Comparison of ENCODE assay signal across 8 mouse cellular contexts in genomic region chr6:31938216-31938814, GRCm38 (mm10).
DNase-seq lines count a peak whose midpoint lies in the region; ATAC-seq and TF ChIP-seq lines count a peak whose summit lies in the region.

No protein-coding gene starts in this region.

- TF ChIP-seq POLR2A in liver, adult 2 months (IDR thresholded peaks at IDR 0.05; ENCODE audit: extremely low read depth, insufficient read depth, low read length), result no peak

- peak; percentile 30; the same call in 1 of the 2 replicates for ATAC-seq in embryonic facial prominence, embryonic 12.5 days (ENCODE audit: insufficient number of reproducible peaks, insufficient read depth, low FRiP score, low TSS enrichment)
- peak; percentile 47; the same call in 1 of the 2 replicates for ATAC-seq in kidney, embryonic 16.5 days (ENCODE audit: low FRiP score, low TSS enrichment)
- no peak; the same call in 1 of the 2 replicates for ATAC-seq in stomach, embryonic 14.5 days (ENCODE audit: insufficient number of reproducible peaks, insufficient read depth, low FRiP score, low read depth)

- H3K27ac ChIP-seq in embryonic facial prominence, embryonic 12.5 days, result no peak overlapping the region
- no peak overlapping the region for H3K27ac ChIP-seq in heart, embryonic 10.5 days
- no peak overlapping the region for H3K27ac ChIP-seq in kidney, embryonic 16.5 days (ENCODE audit: low read length)
- H3K27ac ChIP-seq in liver, adult 2 months (replicated peaks; ENCODE audit: insufficient read depth, low read depth, low read length), result no peak overlapping the region
- H3K27ac ChIP-seq in stomach, embryonic 14.5 days (ENCODE audit: low read length), result no peak overlapping the region

- TF ChIP-seq CTCF in liver, adult 2 months (IDR thresholded peaks at IDR 0.05; ENCODE audit: low read depth, low read length), result peak; percentile 87

- no peaks in the 10 kb centered on the region for H3K36me3 ChIP-seq in embryonic facial prominence, embryonic 12.5 days
- no peaks in the 10 kb centered on the region for H3K36me3 ChIP-seq in heart, embryonic 10.5 days
- no peaks in the 10 kb centered on the region for H3K36me3 ChIP-seq in kidney, embryonic 16.5 days (ENCODE audit: insufficient read depth, low read length)
- no peaks in the 10 kb centered on the region for H3K36me3 ChIP-seq in liver, adult 2 months (ENCODE audit: control insufficient read depth, insufficient read depth, low read length)
- no peaks in the 10 kb centered on the region for H3K36me3 ChIP-seq in stomach, embryonic 14.5 days (ENCODE audit: control insufficient read depth, insufficient read depth, low read length)

- H3K4me1 ChIP-seq in embryonic facial prominence, embryonic 12.5 days, result 0 out of 2 replicates have a peak, but pooled peaks cover 4% of the 10 kb centered on the region
- 0 out of 2 replicates have a peak, but pooled peaks cover 6% of the 10 kb centered on the region for H3K4me1 ChIP-seq in heart, embryonic 10.5 days
- peaks cover 7% of the 10 kb centered on the region for H3K4me1 ChIP-seq in kidney, embryonic 16.5 days (ENCODE audit: insufficient read depth, low read length)
- H3K4me1 ChIP-seq in liver, adult 2 months (ENCODE audit: control insufficient read depth, insufficient read depth, low read length), result peaks cover 2% of the 10 kb centered on the region
- no peaks in the 10 kb centered on the region for H3K4me1 ChIP-seq in stomach, embryonic 14.5 days (ENCODE audit: control insufficient read depth, insufficient read depth, low read length)

- H3K9ac ChIP-seq in embryonic facial prominence, embryonic 12.5 days, result no peak overlapping the region
- peak overlapping the region; percentile 53; the same call in 1 of the 2 replicates for H3K9ac ChIP-seq in kidney, embryonic 16.5 days (replicated peaks; ENCODE audit: low read length)
- H3K9ac ChIP-seq in liver, adult 2 months (ENCODE audit: low read depth, low read length), result no peak overlapping the region
- no peak overlapping the region for H3K9ac ChIP-seq in stomach, embryonic 14.5 days (replicated peaks; ENCODE audit: low read depth, low read length)

- H3K9me3 ChIP-seq in embryonic facial prominence, embryonic 12.5 days, result no peaks in the 10 kb centered on the region
- no peaks in the 10 kb centered on the region for H3K9me3 ChIP-seq in heart, embryonic 10.5 days
- H3K9me3 ChIP-seq in kidney, embryonic 16.5 days (ENCODE audit: low read length), result no peaks in the 10 kb centered on the region
- no peaks in the 10 kb centered on the region for H3K9me3 ChIP-seq in stomach, embryonic 14.5 days (ENCODE audit: control insufficient read depth, low read depth, low read length)

- DNase-seq in 3134 (ENCODE audit: extremely low read depth, insufficient read length, low spot score), result peak; percentile 13
- DNase-seq in adrenal gland, postnatal 36 days, result peak; percentile 81 to 83
- peak; percentile 86 for DNase-seq in heart, embryonic 10.5 days (ENCODE audit: low spot score)
- DNase-seq in liver, adult 2 months (ENCODE audit: extremely low read depth, low read depth, low spot score), result peak; percentile 28
- peak; percentile 61 for DNase-seq in naive thymus-derived CD4-positive, alpha-beta T cell, adult 2 months (ENCODE audit: low read depth)

- H3K4me2 ChIP-seq in embryonic facial prominence, embryonic 12.5 days (replicated peaks), result peak overlapping the region; percentile 58
- H3K4me2 ChIP-seq in kidney, embryonic 16.5 days (replicated peaks; ENCODE audit: low read depth, low read length), result peak overlapping the region; percentile 78
- H3K4me2 ChIP-seq in stomach, embryonic 14.5 days (replicated peaks; ENCODE audit: low read depth, low read length), result peak overlapping the region; percentile 53

- peaks cover 6% of the 10 kb centered on the region; the same call in 1 of the 2 replicates for H3K27me3 ChIP-seq in embryonic facial prominence, embryonic 12.5 days
- H3K27me3 ChIP-seq in heart, embryonic 10.5 days (ENCODE audit: insufficient read depth, poor library complexity, severe bottlenecking), result peaks cover 29% of the 10 kb centered on the region
- no peaks in the 10 kb centered on the region for H3K27me3 ChIP-seq in kidney, embryonic 16.5 days (ENCODE audit: insufficient read depth, low read length)
- H3K27me3 ChIP-seq in liver, adult 2 months (ENCODE audit: control insufficient read depth, insufficient read depth, low read length), result no peaks in the 10 kb centered on the region
- no peaks in the 10 kb centered on the region for H3K27me3 ChIP-seq in stomach, embryonic 14.5 days (ENCODE audit: control insufficient read depth, insufficient read depth, low read length)

- no peaks in the 10 kb centered on the region for H3K79me2 ChIP-seq in liver, adult 2 months (ENCODE audit: control insufficient read depth, insufficient read depth, low read length)

- 5% methylated on average over 20 of the region's 20 CpGs for WGBS in embryonic facial prominence, embryonic 12.5 days
- WGBS in heart, embryonic 10.5 days, result 8% methylated on average over 20 of the region's 20 CpGs
- WGBS in kidney, embryonic 16.5 days, result 5% methylated on average over 20 of the region's 20 CpGs
- WGBS in liver, adult 2 months, result 6% methylated on average over 20 of the region's 20 CpGs
- whole genome bisulfite sequencing in stomach, embryonic 14.5 days, result 6% methylated on average over 20 of the region's 20 CpGs

- H3K4me3 ChIP-seq in embryonic facial prominence, embryonic 12.5 days, result peak overlapping the region; percentile 26
- peak overlapping the region; percentile 60 for H3K4me3 ChIP-seq in heart, embryonic 10.5 days
- peak overlapping the region; percentile 49 for H3K4me3 ChIP-seq in kidney, embryonic 16.5 days (ENCODE audit: low read length)
- H3K4me3 ChIP-seq in liver, adult 2 months (ENCODE audit: insufficient read depth, low read depth, low read length), result no peak overlapping the region; the same call in 1 of the 2 replicates
- peak overlapping the region; percentile 18 for H3K4me3 ChIP-seq in stomach, embryonic 14.5 days (ENCODE audit: low read depth, low read length)

Comparison
In these comparisons a context has a peak if more than half of its experiments do, and no peak if none do; other contexts are left out.
1. DNase-seq: peak in every context shown above with its lines; median percentile 86 in heart, embryonic 10.5 days; 82 in adrenal gland, postnatal 36 days; 61 in naive thymus-derived CD4-positive, alpha-beta T cell, adult 2 months; 28 in liver, adult 2 months; 13 in 3134.